Mouse (Mus musculus) small intestine, adult 2 months (tissue): ENCODE measurements around the gene Bri3bp.

Source experiments
- CTCF ChIP-seq: fragments of 200-500 bp; IDR thresholded peaks from 2 replicates; pipeline ENCODE4 v1.5.1; 2012; ENCODE audit warnings: low read depth, mild to moderate bottlenecking, control low read depth, inconsistent platforms, low read length, moderate library complexity, mixed read lengths; ENCODE audit not compliant: insufficient replicate concordance, insufficient read length; ENCODE audit errors: extremely low read depth
- POLR2A ChIP-seq: fragments of 200-500 bp; IDR thresholded peaks from 2 replicates; pipeline ENCODE4 v1.6.1; 2012; ENCODE audit warnings: low read depth, mild to moderate bottlenecking, control low read depth, inconsistent platforms, low read length, moderate library complexity

DNA sequence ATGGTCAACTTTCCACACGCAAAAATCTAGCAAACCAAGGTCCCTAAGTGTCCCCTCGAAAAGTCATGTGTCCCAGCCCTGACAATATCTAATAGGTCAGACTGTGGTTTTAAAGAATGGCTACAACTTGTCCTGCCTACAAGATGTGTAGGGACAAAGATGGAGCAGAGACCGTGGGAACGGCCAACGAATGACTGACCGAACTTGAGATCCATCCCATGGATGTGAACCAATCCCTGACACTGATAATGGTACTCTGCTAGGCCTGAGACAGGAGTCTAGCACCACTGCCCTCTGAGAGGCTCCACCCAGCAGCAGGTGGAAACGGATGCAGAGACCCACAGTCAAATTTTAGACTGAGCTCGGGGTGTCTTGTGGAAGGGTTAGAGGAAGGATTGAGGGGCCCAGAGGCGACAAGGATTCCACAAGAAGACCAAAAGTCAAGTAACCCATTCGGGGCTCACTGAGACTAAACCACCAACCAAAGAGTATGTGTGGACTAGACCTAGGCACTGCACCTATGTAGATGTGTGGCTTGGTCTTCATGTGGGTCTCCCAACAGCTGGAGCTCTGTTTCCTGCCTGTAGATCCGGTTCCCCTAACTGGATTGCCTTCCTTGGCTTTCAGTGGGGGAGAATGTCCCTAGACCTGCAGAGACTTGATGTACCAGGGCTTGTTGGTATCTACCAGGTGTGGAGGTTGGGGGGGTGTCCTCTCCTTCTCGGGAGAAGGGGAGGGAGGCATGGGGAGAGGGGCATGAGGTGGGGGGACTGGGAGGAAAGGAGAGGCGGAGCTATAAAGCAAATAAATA, 34.1 kb upstream of the Bri3bp start:
- TF ChIP-seq POLR2A (no peak), CTCF (no peak)
